Mouse (Mus musculus) 3T3-L1 (cell line): ENCODE data around the gene Ccdc15.
"Not testable (repeated sequence)": the region's sequence is repeated elsewhere in the genome, so short reads cannot be mapped to it uniquely, and the experiment has no call there.

ENCODE experiments used
- DNase-seq: peaks from one replicate; pipeline ENCODE4 v3.0.0-alpha.2; 2015; ENCODE audit warnings: low read depth, low spot score

Ccdc15 gene

GRCm38 (mm10) chr9:37351266-37351665 is 3.0 kb upstream of the Ccdc15 start:
- no peak for DNase-seq

- no peak for DNase-seq
Observed at GRCm38 (mm10) chr9:37349050-37349449, 818 bp upstream of the Ccdc15 start.

- DNase-seq: peak; percentile 47
Observed at GRCm38 (mm10) chr9:37347184-37347987, 846 bp downstream of the Ccdc15 start.

- DNase-seq: no peak
Observed at GRCm38 (mm10) chr9:37345406-37345805, 2.8 kb downstream of the Ccdc15 start.

- peak; percentile 59 for DNase-seq
Observed at GRCm38 (mm10) chr9:37329456-37329855, 18.8 kb downstream of the Ccdc15 start.

- no peak for DNase-seq
Observed at GRCm38 (mm10) chr9:37301720-37302119, 46.5 kb downstream of the Ccdc15 start.

GRCm38 (mm10) chr9:37300501-37300900 is 47.7 kb downstream of the Ccdc15 start:
- not testable (repeated sequence) for DNase-seq

GRCm38 (mm10) chr9:37295586-37295985 is 52.6 kb downstream of the Ccdc15 start:
- no peak for DNase-seq

GRCm38 (mm10) chr9:37266622-37267021 is 81.6 kb downstream of the Ccdc15 start:
- DNase-seq: no peak

GRCm38 (mm10) chr9:37255889-37256225 is 92.4 kb downstream of the Ccdc15 start:
- DNase-seq: peak; percentile 82

GRCm38 (mm10) chr9:37255149-37255888 is 92.9 kb downstream of the Ccdc15 start, which contains the start of gene Slc37a2:
TSS of gene Slc37a2 (minus strand) at chr9:37255738.
- DNase-seq: peak; percentile 65

GRCm38 (mm10) chr9:37254531-37255110 is 93.6 kb downstream of the Ccdc15 start:
- no peak for DNase-seq

- DNase-seq: no peak
Observed at GRCm38 (mm10) chr9:37250631-37251030, 97.6 kb downstream of the Ccdc15 start.

GRCm38 (mm10) chr9:37249976-37250375 is 98.3 kb downstream of the Ccdc15 start:
- DNase-seq: no peak

- no peak for DNase-seq
Observed at GRCm38 (mm10) chr9:37248381-37248906, 99.8 kb downstream of the Ccdc15 start.

- no peak for DNase-seq
Observed at GRCm38 (mm10) chr9:37247429-37247828, 100.8 kb downstream of the Ccdc15 start.

- DNase-seq: no peak
Observed at GRCm38 (mm10) chr9:37245810-37246209, 102.4 kb downstream of the Ccdc15 start.

- no peak for DNase-seq
Observed at GRCm38 (mm10) chr9:37245404-37245803, 102.8 kb downstream of the Ccdc15 start.

- no peak for DNase-seq
Observed at GRCm38 (mm10) chr9:37244600-37244999, 103.6 kb downstream of the Ccdc15 start.

- DNase-seq: no peak
Observed at GRCm38 (mm10) chr9:37242764-37243163, 105.5 kb downstream of the Ccdc15 start.

GRCm38 (mm10) chr9:37235951-37236737 is 112.1 kb downstream of the Ccdc15 start:
- peak; percentile 94 for DNase-seq
